Mouse (Mus musculus): ENCODE data around the gene Kif2b. TPM values are rescaled to one million over a fixed set of nuclear protein-coding genes. Genes with fewer than 3 reads are reported as not detected.

Gene Kif2b
- polyA plus RNA-seq (2014; fragmentation: Nextera tagmentation; extraction: Ambion mirVana) = not detected in 2 replicates

DNA sequence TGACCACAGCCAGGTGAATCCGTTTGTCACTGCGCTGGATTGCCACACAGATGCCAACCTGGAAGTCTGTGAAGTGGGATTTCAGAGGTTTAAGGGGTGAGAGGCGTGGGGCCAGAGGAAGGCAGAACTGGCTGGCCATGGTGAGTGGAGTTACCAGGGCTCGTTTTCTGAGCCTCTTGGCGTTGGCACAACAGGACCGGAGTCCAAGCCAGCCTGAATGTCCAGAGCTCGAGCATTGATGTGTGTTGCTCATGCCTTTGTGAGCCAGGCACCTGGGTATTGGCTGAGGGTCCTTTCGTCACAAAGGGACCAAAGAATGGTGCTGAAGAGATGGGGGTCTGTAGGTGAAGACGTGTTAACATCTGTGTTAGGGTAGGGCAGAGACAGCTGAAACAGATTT lies at the start of gene Kif2b:
Gene Kif2b (minus strand): TSS at position 242 of the 400 bp plus-strand sequence.
- DNase-seq (no peak), ATAC-seq (ENCODE audit: insufficient read depth) (no peak)
- H3K4me1 ChIP-seq (ENCODE audit: insufficient read depth) = no peaks in the 10 kb centered on the region
- H3K9me3 ChIP-seq (ENCODE audit: low read depth, low read length) = no peaks in the 10 kb centered on the region; the same call in 1 of the 2 replicates
- 88% methylated on average over 9 of the region's 9 CpGs for WGBS
- H3K9ac ChIP-seq = no peak within 1 kb of the TSS
- no peaks in the 10 kb centered on the region for H3K36me3 ChIP-seq (ENCODE audit: insufficient read depth)
- H3K27me3 ChIP-seq (ENCODE audit: insufficient read depth, low read length) = no peaks in the 10 kb centered on the region
- no peak within 1 kb of the TSS for H3K4me2 ChIP-seq
- no peak within 1 kb of the TSS for H3K27ac ChIP-seq (ENCODE audit: low read depth)
- TF ChIP-seq CTCF (IDR thresholded peaks at IDR 0.05; ENCODE audit: low read depth) = no peak
- H3K4me3 ChIP-seq (ENCODE audit: low read depth, low read length) = no peak within 1 kb of the TSS

DNA sequence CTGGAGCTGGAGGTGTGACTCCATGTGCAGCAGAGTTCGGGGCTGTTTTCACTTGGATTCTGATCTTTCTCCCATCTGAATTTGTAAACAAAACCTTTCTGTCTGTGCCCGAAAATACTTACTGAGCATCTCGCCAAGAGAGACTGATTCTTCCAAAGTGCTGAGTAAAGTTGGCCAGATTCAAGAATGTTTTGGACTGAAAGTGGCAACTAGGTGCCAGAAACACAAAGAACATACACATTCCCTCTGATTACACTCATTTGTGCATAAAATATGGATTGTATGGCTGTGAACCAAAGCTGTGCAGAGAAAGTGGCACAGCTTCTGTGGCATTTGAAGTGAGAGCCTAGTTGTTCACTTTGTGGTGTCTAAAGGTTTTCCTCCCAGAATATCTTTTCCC lies 15.7 kb upstream of the Kif2b start:
- no peaks in the 10 kb centered on the region for H3K36me3 ChIP-seq (ENCODE audit: insufficient read depth)
- no peak overlapping the region for H3K4me3 ChIP-seq (ENCODE audit: low read depth, low read length)
- no peak overlapping the region for H3K4me2 ChIP-seq
- no peaks in the 10 kb centered on the region for H3K27me3 ChIP-seq (ENCODE audit: insufficient read depth, low read length)
- H3K4me1 ChIP-seq (ENCODE audit: insufficient read depth) = no peaks in the 10 kb centered on the region
- no peak for TF ChIP-seq CTCF (IDR thresholded peaks at IDR 0.05; ENCODE audit: low read depth)
- ATAC-seq (ENCODE audit: insufficient read depth) (no peak), DNase-seq (peak; percentile 5)
- no peak overlapping the region for H3K27ac ChIP-seq (ENCODE audit: low read depth)
- H3K9me3 ChIP-seq (ENCODE audit: low read depth, low read length) = no peaks in the 10 kb centered on the region
- H3K9ac ChIP-seq = no peak overlapping the region
- 38% methylated on average over 3 of the region's 3 CpGs for WGBS

DNA sequence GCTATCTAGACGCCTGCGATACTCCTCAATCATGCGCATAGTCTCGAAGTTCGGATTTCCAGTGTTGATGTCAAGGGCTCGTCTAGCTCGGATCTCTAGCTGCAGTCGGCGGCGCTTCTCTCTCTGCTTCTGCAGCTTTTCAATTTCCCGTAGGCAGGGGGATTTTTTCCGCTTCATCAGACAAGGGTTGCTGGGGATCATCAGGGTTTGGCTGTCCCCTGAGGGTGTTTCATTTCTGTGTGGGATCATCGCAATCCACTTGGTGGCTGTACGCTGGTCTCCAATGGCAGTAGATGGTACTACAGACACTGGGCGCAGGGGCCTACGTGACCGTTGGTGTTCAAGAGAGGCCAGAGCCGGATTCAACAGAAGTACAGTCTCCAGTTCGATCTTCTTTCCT lies 502 bp downstream of the Kif2b start:
- 94% methylated on average over 19 of the region's 19 CpGs for WGBS
- Histone ChIP-seq H3K36me3 (ENCODE audit: insufficient read depth) (no peaks in the 10 kb centered on the region), H3K4me1 (ENCODE audit: insufficient read depth) (no peaks in the 10 kb centered on the region), H3K27me3 (ENCODE audit: insufficient read depth, low read length) (no peaks in the 10 kb centered on the region), H3K9me3 (ENCODE audit: low read depth, low read length) (no peaks in the 10 kb centered on the region; the same call in 1 of the 2 replicates), H3K27ac (ENCODE audit: low read depth) (no peak overlapping the region), H3K9ac (no peak overlapping the region), H3K4me2 (no peak overlapping the region), H3K4me3 (ENCODE audit: low read depth, low read length) (no peak overlapping the region)
- no peak for TF ChIP-seq CTCF (IDR thresholded peaks at IDR 0.05; ENCODE audit: low read depth)
- ATAC-seq (ENCODE audit: insufficient read depth) (no peak), DNase-seq (no peak)

DNA sequence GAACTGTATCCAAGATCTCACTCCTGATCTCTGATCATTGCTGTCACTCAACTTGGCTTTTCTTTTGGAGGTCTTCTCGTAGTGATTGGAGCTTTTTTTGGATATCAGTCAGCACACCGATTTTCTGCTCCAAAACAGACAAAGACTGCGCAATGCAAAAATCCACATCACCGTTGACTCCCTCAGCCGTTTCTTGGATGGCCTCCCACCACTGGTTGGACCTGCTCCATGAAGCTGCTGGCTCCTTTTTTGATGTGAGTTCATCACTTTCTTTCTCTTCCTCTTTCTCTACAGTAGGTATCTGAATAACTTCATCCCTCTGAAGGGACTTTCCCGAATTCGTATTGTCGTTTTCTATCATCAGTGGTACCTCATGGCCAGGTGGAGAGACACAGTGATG lies 2.0 kb downstream of the Kif2b start:
- no peak overlapping the region for H3K27ac ChIP-seq (ENCODE audit: low read depth)
- H3K9ac ChIP-seq = no peak overlapping the region
- H3K4me3 ChIP-seq (ENCODE audit: low read depth, low read length) = no peak overlapping the region
- DNase-seq (no peak), ATAC-seq (ENCODE audit: insufficient read depth) (no peak)
- TF ChIP-seq CTCF (IDR thresholded peaks at IDR 0.05; ENCODE audit: low read depth) = no peak
- WGBS = 85% methylated on average over 8 of the region's 8 CpGs
- H3K36me3 ChIP-seq (ENCODE audit: insufficient read depth) = no peaks in the 10 kb centered on the region
- H3K27me3 ChIP-seq (ENCODE audit: insufficient read depth, low read length) = no peaks in the 10 kb centered on the region
- no peaks in the 10 kb centered on the region for H3K4me1 ChIP-seq (ENCODE audit: insufficient read depth)
- no peaks in the 10 kb centered on the region; the same call in 1 of the 2 replicates for H3K9me3 ChIP-seq (ENCODE audit: low read depth, low read length)
- H3K4me2 ChIP-seq = no peak overlapping the region

DNA sequence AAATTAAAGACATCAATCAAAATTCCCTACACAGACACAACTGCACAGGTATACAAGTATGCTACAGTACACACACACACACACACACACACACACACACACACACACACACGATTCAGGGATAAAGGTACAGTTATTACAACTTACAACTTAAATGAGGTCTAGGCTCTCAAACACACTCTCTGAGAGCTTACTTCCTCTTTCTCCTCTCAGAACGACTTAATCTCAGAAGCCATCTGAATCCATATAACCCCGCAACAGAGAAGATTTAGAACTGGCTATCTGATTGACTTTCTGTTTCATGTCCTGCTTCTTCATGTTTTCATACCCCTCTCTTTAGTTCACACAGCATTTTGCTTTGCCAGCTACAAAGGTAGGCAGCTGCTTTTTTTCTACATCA lies 2.9 kb downstream of the Kif2b start:
- Histone ChIP-seq H3K4me1 (ENCODE audit: insufficient read depth) (no peaks in the 10 kb centered on the region), H3K4me2 (no peak overlapping the region), H3K27ac (ENCODE audit: low read depth) (no peak overlapping the region), H3K9ac (no peak overlapping the region), H3K9me3 (ENCODE audit: low read depth, low read length) (no peaks in the 10 kb centered on the region; the same call in 1 of the 2 replicates), H3K4me3 (ENCODE audit: low read depth, low read length) (no peak overlapping the region), H3K27me3 (ENCODE audit: insufficient read depth, low read length) (no peaks in the 10 kb centered on the region), H3K36me3 (ENCODE audit: insufficient read depth) (no peaks in the 10 kb centered on the region)
- DNase-seq = no peak
- ATAC-seq (ENCODE audit: insufficient read depth) = no peak
- WGBS = 62% methylated on average over 3 of the region's 3 CpGs
- no peak for TF ChIP-seq CTCF (IDR thresholded peaks at IDR 0.05; ENCODE audit: low read depth)

DNA sequence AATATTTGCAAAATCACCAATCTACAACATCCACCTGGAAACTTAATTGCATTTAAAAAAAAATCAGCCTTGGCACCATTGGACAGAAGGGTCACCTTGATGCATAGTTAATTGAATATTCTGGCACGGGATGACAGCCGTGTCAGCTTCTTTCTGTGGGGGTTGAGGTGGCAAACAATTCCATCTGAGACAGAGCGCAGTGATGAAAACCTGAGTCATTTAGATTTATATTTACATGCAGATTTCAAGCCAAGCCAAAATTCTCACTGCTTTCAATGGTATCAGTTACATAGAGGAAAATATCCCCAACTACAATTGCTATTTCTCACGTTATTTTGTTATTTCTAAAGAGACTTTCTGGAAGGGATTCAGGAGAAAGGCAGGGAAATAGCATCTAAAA lies 46.6 kb downstream of the Kif2b start:
- DNase-seq (no peak), ATAC-seq (ENCODE audit: insufficient read depth) (no peak)
- Histone ChIP-seq H3K9ac (no peak overlapping the region), H3K4me3 (ENCODE audit: low read depth, low read length) (no peak overlapping the region), H3K27me3 (ENCODE audit: insufficient read depth, low read length) (no peaks in the 10 kb centered on the region), H3K27ac (ENCODE audit: low read depth) (no peak overlapping the region), H3K4me2 (no peak overlapping the region), H3K9me3 (ENCODE audit: low read depth, low read length) (no peaks in the 10 kb centered on the region), H3K36me3 (ENCODE audit: insufficient read depth) (no peaks in the 10 kb centered on the region), H3K4me1 (ENCODE audit: insufficient read depth) (no peaks in the 10 kb centered on the region)
- WGBS = 75% methylated on average over 4 of the region's 4 CpGs
- TF ChIP-seq CTCF (IDR thresholded peaks at IDR 0.05; ENCODE audit: low read depth) = no peak

Measured in lung, embryonic 14.5 days (tissue).